Mouse (Mus musculus) lung, adult 2 months (tissue): Measurements from ENCODE around the gene Topors.

Source experiments
- CTCF ChIP-seq: fragments of 200-500 bp; IDR thresholded peaks from 2 replicates; pipeline ENCODE4 v1.5.1; 2011; ENCODE audit warnings: mild to moderate bottlenecking, low read length, control low read depth; ENCODE audit not compliant: insufficient read depth
- POLR2A ChIP-seq: fragments of 200-500 bp; IDR thresholded peaks from 2 replicates; pipeline ENCODE4 v1.6.1; 2011; ENCODE audit warnings: low read depth, mild to moderate bottlenecking, control low read depth, low read length, borderline replicate concordance; ENCODE audit errors: extremely low read depth

GRCm38 (mm10) chr4:40278880-40279275 lies 9.2 kb upstream of the Topors start:
- TF ChIP-seq POLR2A = no peak
- no peak for TF ChIP-seq CTCF
